Mouse (Mus musculus): ENCODE data around the gene Igsf9b.
A peak's percentile ranks its signal among the peaks of the same experiment; 100 is the strongest.

Gene Igsf9b

GRCm38 (mm10) chr9:27298411-27299285 lies at the start of gene Igsf9b:
Gene Igsf9b, plus strand, starts transcription at chr9:27299204.
- DNase-seq (ENCODE audit: low read depth, low spot score): peak; percentile 98

- no peak for DNase-seq (ENCODE audit: low read depth, low spot score)
Observed at GRCm38 (mm10) chr9:27252034-27252714, 46.8 kb upstream of the Igsf9b start.

- no peak for DNase-seq (ENCODE audit: low read depth, low spot score)
Observed at GRCm38 (mm10) chr9:27256454-27256853, 42.5 kb upstream of the Igsf9b start.

GRCm38 (mm10) chr9:27260378-27260947 lies 38.5 kb upstream of the Igsf9b start:
- DNase-seq (ENCODE audit: low read depth, low spot score): no peak

- DNase-seq (ENCODE audit: low read depth, low spot score): no peak
Observed at GRCm38 (mm10) chr9:27261905-27262304, 37.1 kb upstream of the Igsf9b start.

- DNase-seq (ENCODE audit: low read depth, low spot score): peak; percentile 10
Observed at GRCm38 (mm10) chr9:27265009-27265408, 34.0 kb upstream of the Igsf9b start.

GRCm38 (mm10) chr9:27267878-27268277 lies 31.1 kb upstream of the Igsf9b start:
- no peak for DNase-seq (ENCODE audit: low read depth, low spot score)

GRCm38 (mm10) chr9:27268493-27268892 lies 30.5 kb upstream of the Igsf9b start:
- DNase-seq (ENCODE audit: low read depth, low spot score): no peak

GRCm38 (mm10) chr9:27269322-27269721 lies 29.7 kb upstream of the Igsf9b start:
- no peak for DNase-seq (ENCODE audit: low read depth, low spot score)

GRCm38 (mm10) chr9:27269904-27270303 lies 29.1 kb upstream of the Igsf9b start:
- DNase-seq (ENCODE audit: low read depth, low spot score): no peak

- DNase-seq (ENCODE audit: low read depth, low spot score): no peak
Observed at GRCm38 (mm10) chr9:27271899-27272298, 27.1 kb upstream of the Igsf9b start.

- DNase-seq (ENCODE audit: low read depth, low spot score): no peak
Observed at GRCm38 (mm10) chr9:27272858-27273257, 26.1 kb upstream of the Igsf9b start.

GRCm38 (mm10) chr9:27276282-27276839 lies 22.6 kb upstream of the Igsf9b start:
- DNase-seq (ENCODE audit: low read depth, low spot score): no peak

- DNase-seq (ENCODE audit: low read depth, low spot score): no peak
Observed at GRCm38 (mm10) chr9:27277401-27278087, 21.5 kb upstream of the Igsf9b start.

- DNase-seq (ENCODE audit: low read depth, low spot score): peak; percentile 9
Observed at GRCm38 (mm10) chr9:27279041-27279440, 20.0 kb upstream of the Igsf9b start.

- DNase-seq (ENCODE audit: low read depth, low spot score): no peak
Observed at GRCm38 (mm10) chr9:27280976-27281375, 18.0 kb upstream of the Igsf9b start.

GRCm38 (mm10) chr9:27285719-27286249 lies 13.2 kb upstream of the Igsf9b start:
- DNase-seq (ENCODE audit: low read depth, low spot score): no peak

GRCm38 (mm10) chr9:27286296-27286695 lies 12.7 kb upstream of the Igsf9b start:
- no peak for DNase-seq (ENCODE audit: low read depth, low spot score)

- no peak for DNase-seq (ENCODE audit: low read depth, low spot score)
Observed at GRCm38 (mm10) chr9:27286859-27287258, 12.1 kb upstream of the Igsf9b start.

GRCm38 (mm10) chr9:27287419-27287818 lies 11.6 kb upstream of the Igsf9b start:
- DNase-seq (ENCODE audit: low read depth, low spot score): peak; percentile 74

GRCm38 (mm10) chr9:27288442-27288841 lies 10.6 kb upstream of the Igsf9b start:
- no peak for DNase-seq (ENCODE audit: low read depth, low spot score)

Data from ZHBTc4 (cell line).